Mouse (Mus musculus) macrophage (primary cell): ENCODE results near the gene 5830473C10Rik. TPM values are rescaled to one million over a fixed set of nuclear protein-coding genes. Genes with fewer than 3 reads are reported as not detected.

Source experiments
- H3K27ac ChIP-seq: fragments of 350-480 bp; formaldehyde crosslinking; 2 replicates; pipeline ENCODE4 v1.9.0; 2021
- H3K36me3 ChIP-seq: fragments of 350-480 bp; formaldehyde crosslinking; 2 replicates; pipeline ENCODE4 v1.9.0; 2021; ENCODE audit errors: inconsistent target
- H3K4me3 ChIP-seq: fragments of 350-480 bp; formaldehyde crosslinking; 2 replicates; pipeline ENCODE4 v1.9.0; 2021; ENCODE audit errors: inconsistent target
- H3K79me2 ChIP-seq: fragments of 350-480 bp; formaldehyde crosslinking; 2 replicates; pipeline ENCODE4 v1.9.0; 2021; ENCODE audit errors: inconsistent target
- WGBS: methylation state at CpG from one replicate; pipeline ENCODE4 v1.1.7; 2026; ENCODE audit warnings: inconsistent platforms; ENCODE audit not compliant: missing documents; 5-methylcytosine and 5-hydroxymethylcytosine counted together
- polyA plus RNA-seq: library from polyadenylated mRNA; stranded (reverse); fragments of 250-400 nt; gene quantifications from 3 replicates; pipeline ENCODE4 v1.2.4, GENCODE M21; 2018; ENCODE audit warnings: inconsistent platforms
- total RNA-seq, 78 experiments: library from RNA; depleted of rRNA; stranded (reverse); fragments of 250-400 nt; gene quantifications; 1 replicate in 9 of 78; 2 replicates in 24 of 78; 3 replicates in 43 of 78; 4 replicates in 2 of 78; pipeline ENCODE4 v1.2.4; 2018; ENCODE audit warnings: inconsistent platforms in 56 of 78

5830473C10Rik gene
- not detected for total RNA-seq (2018; cell fraction: chromatin; rRNA removed)
- total RNA-seq (2018; cell fraction: cytosol; rRNA removed): not detected
- not detected for total RNA-seq (2018; cell fraction: nucleus; rRNA removed)
- polyA plus RNA-seq: not detected in 3 replicates

DNA sequence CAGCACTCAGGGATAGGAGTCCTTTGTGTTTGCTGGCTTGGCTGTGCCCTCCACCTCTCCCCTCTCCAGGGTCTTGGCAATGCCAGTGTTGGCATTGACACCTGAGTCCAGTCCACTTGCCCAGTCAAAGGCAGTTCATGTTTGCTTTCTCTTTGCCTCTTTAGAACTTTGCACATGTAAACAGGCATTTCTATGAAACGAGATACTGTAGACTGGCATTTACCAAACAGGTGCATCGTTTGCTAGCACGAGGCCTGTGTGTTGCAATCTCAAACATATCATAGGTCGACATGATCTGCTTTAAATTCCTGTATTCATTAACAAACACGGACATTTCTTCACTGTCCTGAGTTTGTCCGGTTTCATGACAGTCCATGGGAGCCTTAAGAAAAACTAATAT, at the start of gene 5830473C10Rik:
TSS of gene 5830473C10Rik (plus strand) at position 365 of the 400 bp plus-strand sequence.
- no peak within 1 kb of the TSS for H3K4me3 ChIP-seq
- H3K36me3 ChIP-seq: no peaks in the 10 kb centered on the region
- H3K79me2 ChIP-seq: no peaks in the 10 kb centered on the region
- H3K27ac ChIP-seq: no peak within 1 kb of the TSS
- 92% methylated on average over 6 of the region's 6 CpGs for WGBS

DNA sequence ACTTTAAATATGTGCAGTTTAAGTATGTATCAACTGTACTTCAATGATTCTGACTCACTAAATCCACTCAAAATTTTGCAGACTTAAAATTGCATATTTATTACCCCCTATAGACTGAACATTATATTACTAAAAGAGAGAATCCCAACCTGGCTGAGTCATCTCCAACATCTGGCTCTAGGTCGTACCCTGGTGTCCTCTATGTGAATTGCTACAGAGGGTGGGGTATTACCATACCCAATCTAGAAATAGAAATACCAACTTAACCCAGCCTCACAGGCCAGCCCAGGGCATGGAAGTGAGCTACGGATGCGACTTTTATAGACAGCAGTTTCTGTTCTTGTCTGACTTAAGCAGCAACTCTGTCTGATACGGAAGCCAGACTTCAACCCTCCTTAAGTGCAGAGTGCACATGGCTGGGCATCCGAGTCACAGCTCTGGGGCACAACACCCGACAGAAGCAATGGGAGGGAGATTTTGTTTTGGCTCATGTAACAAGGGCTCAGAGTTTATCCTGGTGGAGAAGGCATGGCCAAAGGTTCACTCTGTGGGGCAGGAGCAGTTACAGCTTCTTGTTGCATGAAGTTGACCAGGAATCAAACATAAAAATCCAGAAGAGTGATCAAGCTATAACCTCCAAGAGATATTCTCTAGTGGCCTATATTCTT, 48.5 kb upstream of the 5830473C10Rik start:
- Histone ChIP-seq H3K27ac (no peak overlapping the region), H3K4me3 (no peak overlapping the region), H3K36me3 (no peaks in the 10 kb centered on the region), H3K79me2 (no peaks in the 10 kb centered on the region)
- WGBS: 91% methylated on average over 6 of the region's 6 CpGs

DNA sequence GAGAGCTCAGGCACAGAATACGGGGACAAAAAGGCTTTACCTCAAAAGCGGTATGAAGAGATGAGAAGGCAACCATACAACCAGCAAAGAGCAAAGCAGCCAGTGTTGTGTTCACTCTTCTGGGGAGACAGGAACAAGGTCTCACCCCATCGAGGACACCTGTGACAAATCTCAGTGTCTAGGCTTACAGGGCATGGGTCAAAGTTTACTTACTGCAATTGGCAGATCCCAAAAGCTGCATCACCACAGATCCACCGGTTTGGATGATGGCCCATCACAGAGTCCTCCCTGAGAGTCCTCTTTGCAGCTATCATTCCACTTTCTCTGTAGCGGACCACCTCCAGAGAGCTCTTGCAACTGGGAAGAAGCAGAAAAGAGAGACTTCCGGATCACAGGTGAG, 45.3 kb upstream of the 5830473C10Rik start:
- H3K27ac ChIP-seq: no peak overlapping the region
- H3K4me3 ChIP-seq: no peak overlapping the region
- no peaks in the 10 kb centered on the region for H3K36me3 ChIP-seq
- 93% methylated on average over 6 of the region's 6 CpGs for WGBS
- H3K79me2 ChIP-seq: no peaks in the 10 kb centered on the region

DNA sequence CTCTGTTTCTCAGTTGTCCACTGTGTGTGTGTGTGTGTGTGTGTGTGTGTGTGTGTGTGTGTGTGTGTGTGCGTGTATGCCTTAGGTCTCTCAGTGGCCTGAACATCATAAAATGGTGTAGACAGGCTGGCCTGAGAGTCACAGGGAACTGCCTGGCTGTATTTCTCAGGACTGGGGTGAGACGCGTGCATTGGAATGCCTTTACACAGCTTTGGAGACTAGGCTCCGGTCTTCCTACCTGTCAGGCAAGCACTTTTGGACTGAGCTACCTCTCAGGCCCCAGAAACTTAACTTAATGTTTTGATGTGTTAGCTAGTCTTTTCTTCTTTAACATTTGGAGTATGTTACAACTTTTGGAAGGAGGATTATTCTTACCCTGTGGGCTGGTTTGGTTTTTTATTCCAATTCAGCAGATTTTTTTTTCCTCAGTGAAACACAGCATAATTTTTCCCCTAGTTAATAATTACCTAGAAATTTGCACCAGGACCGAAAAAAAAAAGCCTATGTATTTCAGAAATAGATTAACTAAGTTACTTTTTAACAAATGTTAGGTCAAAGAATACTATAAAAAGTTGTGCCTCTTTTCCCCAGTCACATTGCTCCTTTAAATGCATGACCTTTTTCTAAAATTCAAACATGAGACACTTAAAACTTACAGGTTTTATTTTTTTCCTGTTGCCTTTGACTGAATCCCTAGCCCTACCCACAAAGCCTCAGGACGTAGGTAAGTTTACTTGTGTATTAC, 42.4 kb upstream of the 5830473C10Rik start, which contains the start of gene Afm:
TSS of gene Afm (plus strand) at position 577 of the 745 bp plus-strand sequence.
- 94% methylated on average over 5 of the region's 6 CpGs for WGBS
- Histone ChIP-seq H3K4me3 (no peak within 1 kb of the TSS), H3K27ac (no peak within 1 kb of the TSS), H3K79me2 (no peaks in the 10 kb centered on the region), H3K36me3 (no peaks in the 10 kb centered on the region)

DNA sequence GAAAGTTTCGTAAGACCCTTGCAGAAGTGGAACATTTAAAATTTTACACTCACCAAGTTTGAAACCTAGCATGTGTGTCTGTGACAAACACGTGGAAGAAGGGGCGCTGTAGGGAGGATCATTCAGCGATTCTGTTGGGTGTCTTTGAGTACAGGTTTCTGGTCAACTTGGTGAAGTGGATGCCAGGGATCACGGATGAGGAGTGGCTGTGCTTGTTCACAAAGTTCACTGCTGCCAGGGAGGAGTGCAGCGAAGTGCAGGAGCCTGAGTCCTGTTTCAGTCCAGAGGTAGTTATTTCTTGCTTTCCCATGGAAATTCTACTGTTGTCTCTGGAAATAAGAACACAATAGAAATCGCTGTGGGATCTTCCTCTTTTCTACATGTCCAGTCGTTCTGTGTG, 9.7 kb upstream of the 5830473C10Rik start:
- WGBS: 80% methylated on average over 8 of the region's 8 CpGs
- H3K79me2 ChIP-seq: no peaks in the 10 kb centered on the region
- H3K36me3 ChIP-seq: no peaks in the 10 kb centered on the region
- H3K4me3 ChIP-seq: no peak overlapping the region
- no peak overlapping the region for H3K27ac ChIP-seq

DNA sequence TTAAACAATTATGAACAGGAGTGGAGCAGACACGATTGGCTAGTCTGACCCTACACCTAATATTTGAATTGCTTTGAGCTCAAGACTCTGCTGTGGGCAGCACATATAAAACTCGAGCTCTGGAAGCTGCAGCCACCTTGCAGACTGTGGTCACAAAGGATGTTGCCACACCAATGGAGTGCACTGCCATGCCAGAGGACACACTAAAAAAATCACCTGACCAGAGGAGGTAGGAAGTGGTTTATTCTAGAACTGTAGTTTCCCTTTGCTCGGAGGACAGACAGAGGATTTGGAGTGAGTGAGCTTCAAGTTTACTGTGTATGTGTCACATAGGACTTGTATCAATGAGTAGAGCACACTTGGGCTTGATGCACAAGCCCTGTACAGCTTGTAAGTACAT, 4.9 kb upstream of the 5830473C10Rik start:
- WGBS: 34% methylated on average over 3 of the region's 3 CpGs
- Histone ChIP-seq H3K27ac (no peak overlapping the region), H3K36me3 (no peaks in the 10 kb centered on the region), H3K79me2 (no peaks in the 10 kb centered on the region), H3K4me3 (no peak overlapping the region)

DNA sequence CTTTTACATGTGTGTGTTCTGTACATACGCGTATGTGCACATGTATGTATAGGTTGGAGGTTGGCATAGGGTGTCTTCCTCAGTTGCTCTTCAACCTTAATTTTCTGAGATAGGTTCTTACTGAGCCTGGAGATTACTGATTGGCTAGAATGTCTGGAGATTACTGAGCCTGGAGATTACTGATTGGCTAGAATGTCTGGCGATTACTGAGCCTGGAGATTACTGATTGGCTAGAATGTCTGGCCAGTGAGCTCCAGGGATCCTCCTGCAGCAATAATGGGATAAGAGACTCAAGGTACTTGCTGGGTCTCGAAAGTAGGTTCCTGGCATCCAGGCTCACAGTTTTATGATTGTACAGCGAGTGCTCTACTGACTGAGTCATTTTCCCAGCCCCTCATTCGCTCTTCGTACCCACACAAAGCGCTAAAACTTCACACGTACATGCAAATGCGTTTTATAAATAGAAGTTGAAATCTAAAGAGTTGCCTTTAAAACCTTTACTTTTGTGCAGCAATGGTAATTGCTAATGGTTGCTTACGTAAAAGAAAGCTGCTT, 891 bp downstream of the 5830473C10Rik start:
- no peak overlapping the region for H3K27ac ChIP-seq
- WGBS: 97% methylated on average over 11 of the region's 11 CpGs
- H3K36me3 ChIP-seq: no peaks in the 10 kb centered on the region
- H3K79me2 ChIP-seq: no peaks in the 10 kb centered on the region
- no peak overlapping the region for H3K4me3 ChIP-seq

DNA sequence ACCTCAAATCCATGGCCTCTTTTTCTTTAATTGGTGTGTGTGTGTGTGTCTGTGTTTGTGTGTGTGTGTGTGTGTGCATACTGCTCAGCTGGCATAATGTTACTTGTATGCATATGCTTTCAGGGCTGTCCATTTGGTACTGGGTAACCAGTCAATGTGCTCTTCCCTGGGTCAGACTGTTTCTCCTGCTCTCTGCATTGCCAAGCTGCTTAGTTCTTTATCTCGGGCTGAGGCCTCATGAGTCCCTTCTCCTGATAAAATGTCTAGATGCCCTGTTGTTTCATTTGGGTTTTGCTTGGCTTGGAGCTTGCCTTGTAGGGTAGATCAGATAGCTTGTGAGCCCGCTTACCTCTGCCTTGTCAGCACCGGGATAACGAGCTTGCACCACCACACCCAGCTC, 2.0 kb downstream of the 5830473C10Rik start:
- Histone ChIP-seq H3K36me3 (no peaks in the 10 kb centered on the region), H3K27ac (no peak overlapping the region), H3K4me3 (no peak overlapping the region), H3K79me2 (no peaks in the 10 kb centered on the region)
- WGBS: 87% methylated on average over 4 of the region's 4 CpGs

DNA sequence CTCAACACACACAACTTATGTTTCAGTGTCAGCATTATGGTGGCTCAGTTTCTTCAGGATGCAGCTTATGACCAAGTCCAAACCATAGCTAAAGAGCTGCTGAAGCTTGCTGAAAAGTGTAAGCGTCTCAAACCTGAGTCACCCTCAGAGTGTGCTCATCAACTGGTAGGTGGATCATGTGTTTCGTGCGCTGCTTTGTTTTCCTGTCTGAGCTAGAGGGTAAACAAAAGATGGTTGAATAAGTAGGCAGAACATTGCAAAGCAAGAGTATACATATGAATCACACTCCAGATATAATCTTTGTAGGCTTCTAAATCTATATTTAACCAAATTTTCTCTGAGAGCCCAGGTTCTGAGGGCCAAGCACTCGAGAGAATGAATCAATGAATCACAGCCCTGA, 3.3 kb downstream of the 5830473C10Rik start:
- 89% methylated on average over 4 of the region's 4 CpGs for WGBS
- H3K79me2 ChIP-seq: no peaks in the 10 kb centered on the region
- no peak overlapping the region for H3K4me3 ChIP-seq
- no peak overlapping the region for H3K27ac ChIP-seq
- H3K36me3 ChIP-seq: no peaks in the 10 kb centered on the region

DNA sequence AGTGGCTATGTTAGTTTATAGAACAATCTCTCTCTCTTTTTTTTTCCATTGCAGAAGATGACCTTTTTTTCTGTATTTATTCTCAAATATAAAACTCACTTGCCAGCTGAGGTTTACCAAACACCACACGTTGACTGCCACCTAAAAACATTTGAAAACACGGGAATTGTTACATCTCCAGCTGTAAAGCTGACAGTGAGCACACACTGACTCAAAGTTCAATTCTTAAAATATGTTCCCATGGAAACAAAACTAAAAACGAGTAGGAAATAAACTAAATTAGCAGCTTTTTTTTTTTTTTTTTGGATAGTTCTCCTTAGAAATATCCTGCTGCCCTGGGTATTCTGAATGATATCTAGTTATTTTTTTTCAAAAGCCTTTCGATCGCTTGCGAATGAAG, 4.3 kb downstream of the 5830473C10Rik start:
- Histone ChIP-seq H3K4me3 (no peak overlapping the region), H3K36me3 (no peaks in the 10 kb centered on the region), H3K79me2 (no peaks in the 10 kb centered on the region), H3K27ac (no peak overlapping the region)
- WGBS: 84% methylated on average over 6 of the region's 6 CpGs

DNA sequence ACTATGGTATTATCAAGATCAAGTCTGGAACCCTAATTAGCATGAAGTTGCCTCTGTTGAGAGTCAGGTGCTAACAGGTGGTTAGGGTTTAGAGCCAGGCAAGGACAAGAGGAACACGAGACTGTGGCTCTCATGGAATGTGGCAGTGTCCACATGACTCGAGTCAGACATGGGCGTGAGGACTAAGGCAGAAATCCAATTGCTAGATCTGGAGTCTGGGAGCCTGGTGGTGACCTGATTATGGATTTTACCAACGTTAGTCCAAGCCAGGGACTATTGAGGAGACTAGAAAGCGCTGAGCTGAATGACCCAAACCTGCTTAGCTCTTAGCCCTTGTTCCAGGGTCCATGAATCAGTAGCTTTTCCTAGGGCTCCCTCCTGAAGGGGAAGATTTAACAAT, 6.9 kb downstream of the 5830473C10Rik start:
- Histone ChIP-seq H3K79me2 (no peaks in the 10 kb centered on the region), H3K4me3 (no peak overlapping the region), H3K27ac (no peak overlapping the region), H3K36me3 (no peaks in the 10 kb centered on the region)
- WGBS: 100% methylated on average over 2 of the region's 5 CpGs

DNA sequence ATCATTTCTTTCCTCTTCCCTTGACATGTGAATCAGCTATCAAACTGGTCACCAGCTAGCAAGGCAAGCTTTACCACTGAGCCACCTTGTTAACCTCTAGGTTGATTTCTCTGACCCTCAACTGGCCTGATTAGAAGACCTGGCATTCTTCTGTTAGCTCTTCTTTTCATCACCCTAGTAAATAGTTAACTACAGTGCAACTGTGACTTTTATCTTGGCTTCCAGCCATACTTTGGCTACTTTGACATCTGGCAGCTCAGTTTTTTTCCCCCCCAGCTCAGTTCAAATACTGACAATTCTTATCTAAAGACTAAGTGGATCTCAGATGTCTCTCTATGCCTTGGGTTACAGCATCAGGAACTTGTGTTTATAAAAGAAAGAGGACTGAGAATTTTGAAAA, 7.4 kb downstream of the 5830473C10Rik start:
- H3K79me2 ChIP-seq: no peaks in the 10 kb centered on the region
- H3K27ac ChIP-seq: no peak overlapping the region
- no peaks in the 10 kb centered on the region for H3K36me3 ChIP-seq
- H3K4me3 ChIP-seq: no peak overlapping the region

DNA sequence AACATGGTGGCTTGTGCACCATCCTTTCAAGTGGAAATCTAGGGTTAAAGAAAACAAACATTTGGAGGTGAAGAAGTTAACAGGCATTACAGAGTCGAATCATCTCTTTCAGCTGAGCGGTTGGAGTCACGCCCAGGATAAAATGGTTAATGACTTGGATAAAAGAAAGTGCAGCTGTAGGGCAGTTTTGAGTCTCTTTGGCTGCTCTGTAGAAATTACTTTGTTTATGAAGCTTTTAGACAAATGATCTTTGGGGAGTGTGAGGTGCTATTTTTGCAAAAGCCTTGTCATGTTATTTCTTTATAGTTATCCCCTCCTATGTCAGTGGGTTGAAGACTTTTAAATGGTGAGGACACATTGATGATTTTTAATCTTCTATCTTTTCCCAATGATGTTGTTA, 10.3 kb downstream of the 5830473C10Rik start:
- H3K4me3 ChIP-seq: no peak overlapping the region
- H3K36me3 ChIP-seq: no peaks in the 10 kb centered on the region
- H3K79me2 ChIP-seq: no peaks in the 10 kb centered on the region
- no peak overlapping the region for H3K27ac ChIP-seq
- 87% methylated on average over 3 of the region's 3 CpGs for WGBS

DNA sequence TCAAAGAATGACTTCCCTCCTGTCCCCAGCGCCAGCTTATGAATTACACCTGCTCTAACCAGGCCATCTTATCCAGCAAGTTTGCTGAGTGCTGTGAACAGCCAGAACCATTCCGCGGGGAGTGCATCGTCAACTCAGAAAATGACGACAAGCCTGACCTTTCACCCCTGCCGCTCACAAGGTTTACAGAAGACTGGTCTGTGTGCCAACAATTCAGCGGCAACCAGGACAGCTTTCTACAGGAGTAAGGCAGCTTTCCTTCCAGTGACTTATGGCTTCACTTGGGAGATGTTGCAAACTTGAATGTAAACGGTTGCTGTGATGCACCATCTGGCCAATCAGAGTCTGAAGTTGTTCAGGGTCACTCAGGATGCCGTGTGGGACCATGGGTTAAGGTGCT, 16.8 kb downstream of the 5830473C10Rik start:
- no peaks in the 10 kb centered on the region for H3K79me2 ChIP-seq
- WGBS: 92% methylated on average over 9 of the region's 9 CpGs
- H3K27ac ChIP-seq: no peak overlapping the region
- no peak overlapping the region for H3K4me3 ChIP-seq
- H3K36me3 ChIP-seq: no peaks in the 10 kb centered on the region

DNA sequence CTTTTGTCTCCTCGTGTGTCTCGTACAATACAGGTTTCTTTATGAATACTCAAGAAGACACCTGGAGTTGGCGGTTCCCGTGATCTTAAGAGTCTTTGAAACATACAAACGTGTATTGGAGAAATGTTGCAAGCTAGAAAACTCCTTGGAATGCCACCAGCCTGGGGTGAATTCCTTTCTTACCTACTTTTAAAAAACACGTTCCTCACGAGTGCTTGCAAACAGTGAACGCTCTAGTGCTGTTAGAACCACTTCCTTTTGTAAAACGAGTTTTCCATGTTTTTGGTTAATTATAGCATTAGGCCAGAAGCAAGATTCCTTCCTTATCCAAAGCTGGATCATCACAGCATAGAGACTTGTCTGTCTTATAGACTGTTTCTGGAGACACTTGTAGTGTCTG, 18.6 kb downstream of the 5830473C10Rik start:
- Histone ChIP-seq H3K36me3 (no peaks in the 10 kb centered on the region), H3K4me3 (no peak overlapping the region), H3K79me2 (no peaks in the 10 kb centered on the region), H3K27ac (no peak overlapping the region)
- WGBS: 87% methylated on average over 9 of the region's 9 CpGs
